Mouse (Mus musculus) hindbrain, embryonic 14.5 days (tissue): Measurements from ENCODE around the gene Ap5b1. TPM values are rescaled to one million over a fixed set of nuclear protein-coding genes. Genes with fewer than 3 reads are reported as not detected.

ENCODE experiments used
- ATAC-seq: fragments of 200-750 bp; cut with Nextera tagmentation; 2 replicates; pipeline ENCODE4 v1.8.0; 2017; ENCODE audit warnings: moderate number of reproducible peaks, mild to moderate bottlenecking, moderate TSS enrichment, moderate library complexity; ENCODE audit not compliant: low FRiP score
- DNase-seq: peaks from one replicate; pipeline ENCODE4 v3.0.0-alpha.2; 2015; ENCODE audit warnings: low spot score
- H3K27ac ChIP-seq: fragments of 300-500 bp; sonication (generic); 2 replicates; pipeline ENCODE4 v1.5.1; 2014; ENCODE audit warnings: mild to moderate bottlenecking, moderate library complexity
- H3K27me3 ChIP-seq: fragments of 300-500 bp; sonication (generic); 2 replicates; pipeline ENCODE4 v1.6.1; 2014; ENCODE audit warnings: mild to moderate bottlenecking, low read length, mixed read lengths; ENCODE audit not compliant: control insufficient read depth, insufficient read depth
- H3K36me3 ChIP-seq: fragments of 300-500 bp; sonication (generic); replicated peaks from 2 replicates; pipeline ENCODE4 v1.6.1; 2014; ENCODE audit not compliant: control insufficient read depth, insufficient read depth
- H3K4me1 ChIP-seq: fragments of 300-500 bp; sonication (generic); replicated peaks from 2 replicates; pipeline ENCODE4 v1.6.1; 2014; ENCODE audit warnings: antibody characterized with exemption, low read length, mixed read lengths; ENCODE audit not compliant: control insufficient read depth, insufficient read depth
- H3K4me2 ChIP-seq: fragments of 300-500 bp; sonication (generic); replicated peaks from 2 replicates; pipeline ENCODE4 v1.6.1; 2014; ENCODE audit warnings: mild to moderate bottlenecking, moderate library complexity
- H3K4me3 ChIP-seq: fragments of 300-500 bp; sonication (generic); replicated peaks from 2 replicates; pipeline ENCODE4 v1.5.1; 2014; ENCODE audit warnings: mild to moderate bottlenecking, low read length
- H3K9ac ChIP-seq: fragments of 300-500 bp; sonication (generic); 2 replicates; pipeline ENCODE4 v1.6.1; 2014
- H3K9me3 ChIP-seq: fragments of 300-500 bp; sonication (generic); 2 replicates; pipeline ENCODE4 v1.6.1; 2016; ENCODE audit warnings: low read length; ENCODE audit not compliant: control insufficient read depth
- WGBS: fragments of 180-500 bp; shearing (Covaris S2); extraction: QIAGEN DNeasy Blood & Tissue Kit; methylation state at CpG from one replicate; pipeline ENCODE4 v1.1.7; 2014; 5-methylcytosine and 5-hydroxymethylcytosine counted together
- polyA plus RNA-seq: library from polyadenylated mRNA; unstranded; fragments of >200 nt; fragmentation: Nextera tagmentation; extraction: Ambion mirVana; gene quantifications from 2 replicates; pipeline ENCODE4 v1.2.1, GENCODE M21; 2014

Gene Ap5b1
- polyA plus RNA-seq, 1 experiment from 2014 or later: 4.0 TPM

GRCm38 (mm10) chr19:5603664-5604063 lies 35.8 kb downstream of the Ap5b1 start:
- H3K4me2 ChIP-seq: no peak overlapping the region

DNA sequence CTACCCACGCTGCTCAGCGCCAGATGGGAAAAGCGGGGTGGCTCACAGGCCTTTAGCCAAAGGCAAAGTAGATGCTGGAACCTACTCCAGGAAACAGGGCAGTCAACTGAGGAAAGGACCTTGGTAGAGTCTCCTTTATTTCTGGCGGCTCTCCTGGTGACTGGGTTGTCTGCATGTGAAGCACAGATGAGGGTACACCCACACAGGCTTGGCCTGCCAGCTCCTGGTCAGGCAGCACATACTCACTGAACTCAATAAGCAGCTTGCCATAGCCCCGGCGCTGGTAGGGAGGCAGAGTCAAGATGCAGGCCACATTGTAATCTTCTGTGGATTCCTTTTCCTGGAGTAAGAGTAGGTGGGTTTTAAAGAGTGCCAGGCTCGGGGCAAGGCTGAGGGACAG lies 37.3 kb downstream of the Ap5b1 start:
- DNase-seq: no peak
- no peak overlapping the region for H3K4me2 ChIP-seq
- 96% methylated on average over 7 of the region's 7 CpGs for WGBS
- H3K9ac ChIP-seq: no peak overlapping the region
- H3K36me3 ChIP-seq: peaks cover 62% of the 10 kb centered on the region
- no peaks in the 10 kb centered on the region for H3K9me3 ChIP-seq
- no peaks in the 10 kb centered on the region for H3K27me3 ChIP-seq
- no peak for ATAC-seq
- no peak overlapping the region for H3K27ac ChIP-seq
- H3K4me3 ChIP-seq: no peak overlapping the region
- H3K4me1 ChIP-seq: peaks cover 27% of the 10 kb centered on the region

More at GRCm38 (mm10) chr19:5603664-5604063, 35.8 kb downstream of the Ap5b1 start:
- peaks cover 21% of the 10 kb centered on the region for H3K4me1 ChIP-seq
- DNase-seq (no peak), ATAC-seq (no peak)
- H3K4me3 ChIP-seq: no peak overlapping the region
- 91% methylated on average over 7 of the region's 7 CpGs for WGBS
- H3K27ac ChIP-seq: no peak overlapping the region
- no peak overlapping the region for H3K9ac ChIP-seq
- peaks cover 62% of the 10 kb centered on the region for H3K36me3 ChIP-seq
- H3K27me3 ChIP-seq: no peaks in the 10 kb centered on the region
- no peaks in the 10 kb centered on the region for H3K9me3 ChIP-seq

DNA sequence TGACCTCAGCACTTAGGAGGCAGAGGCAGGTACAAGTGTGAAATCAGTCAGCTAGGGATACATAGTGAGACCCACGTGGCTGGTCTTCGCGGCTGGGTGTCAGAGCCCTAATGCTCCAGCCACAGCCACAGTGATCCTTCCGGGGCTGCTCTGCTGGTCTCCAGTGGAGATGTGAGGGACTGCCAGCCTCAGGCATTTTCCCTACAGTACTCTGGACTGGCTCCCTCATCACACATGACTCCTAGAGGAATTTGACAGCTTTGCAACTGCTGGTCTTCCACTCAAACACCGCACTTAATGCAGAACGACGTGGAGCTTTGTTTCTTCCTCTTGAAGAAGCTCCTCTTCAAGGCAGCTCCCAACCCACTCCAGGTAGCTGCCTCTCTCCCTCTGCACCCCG lies 38.4 kb downstream of the Ap5b1 start:
- H3K27me3 ChIP-seq: no peaks in the 10 kb centered on the region
- H3K4me2 ChIP-seq: no peak overlapping the region
- no peak overlapping the region for H3K4me3 ChIP-seq
- 90% methylated on average over 8 of the region's 8 CpGs for WGBS
- no peak overlapping the region for H3K27ac ChIP-seq
- no peaks in the 10 kb centered on the region for H3K9me3 ChIP-seq
- DNase-seq (no peak), ATAC-seq (no peak)
- no peak overlapping the region for H3K9ac ChIP-seq
- H3K4me1 ChIP-seq: peaks cover 36% of the 10 kb centered on the region
- peaks cover 62% of the 10 kb centered on the region for H3K36me3 ChIP-seq

GRCm38 (mm10) chr19:5607705-5608410 lies 40.0 kb downstream of the Ap5b1 start:
- no peaks in the 10 kb centered on the region for H3K27me3 ChIP-seq
- WGBS: 95% methylated on average over 26 of the region's 26 CpGs
- no peak overlapping the region for H3K4me2 ChIP-seq
- no peak overlapping the region for H3K4me3 ChIP-seq
- DNase-seq (no peak), ATAC-seq (no peak)
- peaks cover 28% of the 10 kb centered on the region for H3K4me1 ChIP-seq
- H3K9ac ChIP-seq: no peak overlapping the region
- peaks cover 57% of the 10 kb centered on the region for H3K36me3 ChIP-seq
- no peak overlapping the region for H3K27ac ChIP-seq
- H3K9me3 ChIP-seq: no peaks in the 10 kb centered on the region

GRCm38 (mm10) chr19:5608707-5609106 lies 40.9 kb downstream of the Ap5b1 start:
- ATAC-seq: no peak
- Histone ChIP-seq H3K4me2 (peak overlapping the region; percentile 72), H3K27ac (no peak overlapping the region), H3K9ac (peak overlapping the region; percentile 65), H3K9me3 (no peaks in the 10 kb centered on the region), H3K36me3 (peaks cover 49% of the 10 kb centered on the region), H3K4me1 (peaks cover 22% of the 10 kb centered on the region), H3K4me3 (peak overlapping the region; percentile 48), H3K27me3 (no peaks in the 10 kb centered on the region)
- DNase-seq: no peak
- WGBS: 96% methylated on average over 13 of the region's 13 CpGs

DNA sequence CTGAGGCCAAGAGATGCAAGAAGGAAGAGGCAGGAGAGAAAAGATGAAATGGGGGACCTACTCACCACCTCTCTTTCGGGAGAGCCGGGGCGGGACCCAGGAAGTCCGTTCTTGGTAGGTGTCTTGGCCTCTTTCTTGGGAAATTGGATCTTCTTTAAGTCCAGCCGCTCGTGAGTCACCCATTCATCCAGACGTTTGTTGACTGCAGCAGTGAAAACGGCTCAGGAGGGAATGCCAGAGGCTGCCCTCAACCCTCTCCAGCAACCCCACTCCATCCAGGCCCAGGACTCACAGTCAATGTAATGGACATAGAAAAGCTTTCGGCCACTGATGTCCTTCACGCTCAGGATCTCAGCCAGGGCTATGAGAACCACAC lies 41.3 kb downstream of the Ap5b1 start:
- WGBS: 60% methylated on average over 10 of the region's 10 CpGs
- H3K4me2 ChIP-seq: peak overlapping the region; percentile 72
- H3K9ac ChIP-seq: peak overlapping the region; percentile 65
- no peaks in the 10 kb centered on the region for H3K9me3 ChIP-seq
- peaks cover 22% of the 10 kb centered on the region for H3K4me1 ChIP-seq
- peak overlapping the region; percentile 95 for H3K27ac ChIP-seq
- DNase-seq: no peak
- ATAC-seq: no peak
- H3K4me3 ChIP-seq: peak overlapping the region; percentile 48
- peaks cover 44% of the 10 kb centered on the region for H3K36me3 ChIP-seq
- no peaks in the 10 kb centered on the region for H3K27me3 ChIP-seq

DNA sequence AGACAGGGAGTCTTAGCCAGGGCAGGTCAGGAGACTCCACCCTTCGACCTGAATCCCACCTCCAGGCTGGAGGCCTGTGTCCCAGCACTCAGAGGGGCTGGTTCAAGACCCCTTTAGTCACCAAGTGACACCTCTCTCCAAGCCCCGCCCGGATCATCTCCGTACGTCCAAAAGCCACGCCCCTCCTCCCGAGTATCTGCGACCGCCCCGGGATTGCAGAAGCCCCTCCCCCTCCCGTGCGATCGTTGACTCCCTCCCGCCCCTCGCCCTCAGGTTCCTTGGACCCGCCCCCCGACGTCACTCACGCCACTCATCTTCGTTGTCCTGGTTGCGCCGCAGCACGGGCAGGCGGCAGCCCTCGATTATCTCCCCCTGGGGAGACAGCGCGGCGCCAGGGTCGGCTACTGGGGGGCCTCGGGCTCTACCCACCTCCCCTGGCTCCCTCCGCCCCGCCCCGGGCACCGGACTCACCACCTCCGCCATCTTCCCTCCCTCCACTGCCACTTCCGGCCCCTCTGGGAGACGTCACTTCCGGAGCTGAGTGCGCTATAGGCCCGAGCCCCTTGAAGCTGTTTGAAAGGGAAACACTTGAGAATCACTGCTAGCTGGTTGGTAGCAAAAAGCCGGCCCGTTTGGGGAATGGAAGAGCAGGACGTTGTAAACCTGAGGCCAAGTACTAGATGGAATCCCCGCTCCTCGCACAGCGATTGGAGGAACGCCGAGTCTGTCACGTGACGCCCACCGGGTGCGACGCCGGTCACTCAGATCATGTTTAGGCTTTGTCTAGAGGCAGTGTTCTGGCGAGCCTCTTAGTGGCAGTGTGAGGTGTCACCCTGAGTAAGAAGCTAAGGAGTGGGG lies 42.0 kb downstream of the Ap5b1 start, which contains the start of gene Kat5:
Gene Kat5 (minus strand): TSS at position 691 of the 858 bp plus-strand sequence.
- Histone ChIP-seq H3K9ac (peak within 1 kb of the TSS; percentile 65), H3K36me3 (peaks cover 38% of the 10 kb centered on the region), H3K4me1 (peaks cover 22% of the 10 kb centered on the region), H3K4me2 (peak within 1 kb of the TSS; percentile 72), H3K27me3 (no peaks in the 10 kb centered on the region), H3K4me3 (peak within 1 kb of the TSS; percentile 48), H3K9me3 (no peaks in the 10 kb centered on the region), H3K27ac (peak within 1 kb of the TSS; percentile 95)
- DNase-seq (peak; percentile 94), ATAC-seq (peak; percentile 93)
- WGBS: under 1% methylated on average over 55 of the region's 55 CpGs

- Histone ChIP-seq H3K27me3 (0 out of 2 replicates have a peak, but pooled peaks cover 4% of the 10 kb centered on the region), H3K4me1 (peaks cover 22% of the 10 kb centered on the region), H3K4me2 (no peak overlapping the region), H3K9me3 (no peaks in the 10 kb centered on the region), H3K27ac (no peak overlapping the region), H3K9ac (no peak overlapping the region), H3K36me3 (peaks cover 16% of the 10 kb centered on the region), H3K4me3 (no peak overlapping the region)
- DNase-seq (no peak), ATAC-seq (no peak)
- WGBS: 88% methylated on average over 1 of the region's 1 CpGs
These were observed 44.1 kb downstream of the Ap5b1 start for GRCm38 (mm10) chr19:5611973-5612372.

GRCm38 (mm10) chr19:5612762-5613411 lies 45.1 kb downstream of the Ap5b1 start:
- WGBS: 76% methylated on average over 3 of the region's 3 CpGs
- no peak overlapping the region for H3K4me2 ChIP-seq
- no peak for DNase-seq

More at GRCm38 (mm10) chr19:5612762-5613411, 45.1 kb downstream of the Ap5b1 start:
- Histone ChIP-seq H3K36me3 (peaks cover 7% of the 10 kb centered on the region), H3K4me1 (peaks cover 22% of the 10 kb centered on the region), H3K9ac (no peak overlapping the region), H3K9me3 (no peaks in the 10 kb centered on the region), H3K27me3 (0 out of 2 replicates have a peak, but pooled peaks cover 4% of the 10 kb centered on the region), H3K4me3 (no peak overlapping the region), H3K27ac (no peak overlapping the region)
- ATAC-seq: no peak
